Mouse (Mus musculus) B cell, adult 62 days (primary cell): ENCODE measurements around the gene Rabgef1. TPM values are rescaled to one million over a fixed set of nuclear protein-coding genes. Genes with fewer than 3 reads are reported as not detected.

Source experiments
- total RNA-seq: library from RNA; stranded (reverse); gene quantifications from 4 replicates; pipeline ENCODE4 v1.2.4, GENCODE M21; 2023

The Rabgef1 gene
- total RNA-seq = 78.7 to 89.0 TPM (median 87.8 TPM) in 4 replicates

GRCm38 (mm10) chr5:130171423-130171954, at the start of gene Rabgef1:
TSS of gene Rabgef1 (plus strand) at chr5:130171798.

GRCm38 (mm10) chr5:130144334-130145312, 27.0 kb upstream of the Rabgef1 start, which contains the start of gene Kctd7:
TSS of gene Kctd7 (plus strand) at chr5:130144861.

GRCm38 (mm10) chr5:130216781-130217180, 45.2 kb downstream of the Rabgef1 start, which contains the start of gene Tmem248:
TSS of gene Tmem248 (plus strand) at chr5:130217081.

GRCm38 (mm10) chr5:130255017-130255720, 83.6 kb downstream of the Rabgef1 start, which contains the start of the genes Sbds and Tyw1:
TSS of gene Sbds (minus strand) at chr5:130255530.
TSS of gene Tyw1 (plus strand) at chr5:130255619.

Other genes with a start within 250 kb of the Rabgef1 start
- gene Vkorc1l1, start 229.8 kb upstream of the Rabgef1 start, total RNA-seq = 10.5 to 12.7 TPM (median 12.3 TPM) in 4 replicates
- 27.6 to 32.9 TPM (median 30.2 TPM) in 4 replicates for gene Gusb, start 168.7 kb upstream of the Rabgef1 start, total RNA-seq
- gene Asl, start 142.6 kb upstream of the Rabgef1 start, total RNA-seq = 15.4 to 20.7 TPM (median 16.7 TPM) in 4 replicates
- 23.7 to 27.2 TPM (median 26.9 TPM) in 4 replicates for gene Crcp, start 142.5 kb upstream of the Rabgef1 start, total RNA-seq
- 33.8 to 42.7 TPM (median 39.5 TPM) in 4 replicates for gene Tpst1, start 98.5 kb upstream of the Rabgef1 start, total RNA-seq
- 2.6 to 3.7 TPM (median 3.3 TPM) in 4 replicates for gene Kctd7, start 26.9 kb upstream of the Rabgef1 start, total RNA-seq
- gene Tmem248, start 45.3 kb downstream of the Rabgef1 start, total RNA-seq = 60.6 to 76.6 TPM (median 67.5 TPM) in 4 replicates
- 105 to 119 TPM (median 113 TPM) in 4 replicates for gene Sbds, start 83.7 kb downstream of the Rabgef1 start, total RNA-seq
- gene Tyw1, start 83.8 kb downstream of the Rabgef1 start, total RNA-seq = 23.8 to 31.6 TPM (median 26.5 TPM) in 4 replicates
- gene Caln1, start 197.7 kb downstream of the Rabgef1 start, total RNA-seq = not detected in 4 replicates
- gene A330070K13Rik, start 212.8 kb downstream of the Rabgef1 start, total RNA-seq = not detected in 4 replicates